Mouse (Mus musculus) left cerebral cortex, postnatal 14 days (tissue): ENCODE measurements at regions not wholly inside any gene's neighbourhood (a gene's known extent, or its start where the extent isn't known, plus 50 kb on each side); places are given as distances from the start of the nearest gene placed in this dataset.
"Not testable (repeated sequence)": the region's sequence is repeated elsewhere in the genome, so short reads cannot be mapped to it uniquely, and the experiment has no call there.

Experiments
- DNase-seq, 2 experiments: peaks; one replicate each; pipeline ENCODE4 v3.0.0; 2021 to 2022; ENCODE audit warnings: low spot score in 2 of 2, mixed read lengths in 1 of 2
- intact Hi-C: fragments of 180-260 bp; cut with DNase I; formaldehyde crosslinking; loops from one replicate; pipeline ENCODE4 v1.15.1; 2025

- intact Hi-C loops, result no loop called here
- DNase-seq, result no peak
Measured at GRCm38 (mm10) chr17:94866630-94867029, 116.8 kb upstream of the Mettl4 start.

GRCm38 (mm10) chr17:94864531-94865318, 114.9 kb upstream of the Mettl4 start:
- intact Hi-C loops, result not testable (repeated sequence)
- peak; percentile 73 to 78 for DNase-seq

DNA sequence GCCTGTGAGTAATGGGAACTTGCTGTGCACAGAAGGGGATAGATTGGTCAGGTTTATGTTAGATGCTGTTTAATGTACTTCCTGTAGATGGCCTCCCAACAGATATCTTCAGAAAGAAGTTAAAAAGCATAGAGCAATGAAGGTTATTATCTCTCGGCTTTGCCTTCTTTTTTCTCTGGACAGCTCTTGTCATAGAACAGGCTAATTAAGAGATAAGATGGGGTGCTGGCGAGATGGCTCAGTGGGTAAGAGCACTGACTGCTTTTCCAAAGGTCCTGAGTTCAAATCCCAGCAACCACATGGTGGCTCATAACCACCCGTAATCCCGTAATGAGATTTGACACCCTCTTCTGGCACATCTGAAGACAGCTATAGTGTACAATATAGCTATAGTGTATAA, 104.9 kb upstream of the Mettl4 start:
- intact Hi-C loops, DNase-seq: not testable (repeated sequence)

DNA sequence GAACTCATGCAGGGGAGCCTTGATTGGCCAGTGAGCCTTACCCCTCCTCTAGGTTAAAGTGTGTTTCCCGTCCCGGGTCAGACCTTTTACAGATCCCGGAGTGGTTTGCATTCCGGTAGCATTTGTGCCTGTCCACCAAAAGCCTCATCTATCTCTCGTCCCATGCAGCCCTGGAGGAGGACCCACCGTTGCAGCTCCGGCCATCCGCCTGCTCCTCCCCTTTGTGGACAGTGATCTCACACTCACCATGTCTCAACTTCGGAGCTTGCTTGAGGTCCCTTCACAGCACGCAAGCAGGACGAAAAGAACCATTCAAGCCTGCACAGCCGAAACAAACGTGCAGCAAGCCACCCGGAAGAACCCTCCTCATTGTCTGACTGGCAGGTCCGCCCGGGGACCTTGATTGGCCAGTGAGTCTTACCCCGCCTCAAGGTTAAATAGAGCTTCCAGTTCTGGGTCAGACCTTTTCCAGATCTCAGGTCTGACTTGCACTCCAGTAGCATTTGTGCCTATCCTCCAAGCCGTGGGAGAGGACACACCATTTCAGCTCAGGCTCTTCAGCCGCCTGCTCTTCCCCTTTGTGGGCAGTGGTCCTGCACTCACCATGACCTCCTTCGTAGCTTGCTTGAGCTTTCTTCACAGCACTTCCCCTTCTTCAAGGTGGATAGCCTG, 84.8 kb upstream of the Mettl4 start:
- peak; percentile 84 to 86 for DNase-seq
- intact Hi-C loops, result loop anchor here (5.0 kb wide), 1 partner anchor 82 kb away; the partner anchor contains the start of gene Mettl4

- intact Hi-C loops, result loop anchor here (5.0 kb wide), 1 partner anchor 82 kb away; the partner anchor contains the start of gene Mettl4
- DNase-seq, result not testable (repeated sequence)
Measured at GRCm38 (mm10) chr17:94834067-94834445, 84.2 kb upstream of the Mettl4 start.

DNA sequence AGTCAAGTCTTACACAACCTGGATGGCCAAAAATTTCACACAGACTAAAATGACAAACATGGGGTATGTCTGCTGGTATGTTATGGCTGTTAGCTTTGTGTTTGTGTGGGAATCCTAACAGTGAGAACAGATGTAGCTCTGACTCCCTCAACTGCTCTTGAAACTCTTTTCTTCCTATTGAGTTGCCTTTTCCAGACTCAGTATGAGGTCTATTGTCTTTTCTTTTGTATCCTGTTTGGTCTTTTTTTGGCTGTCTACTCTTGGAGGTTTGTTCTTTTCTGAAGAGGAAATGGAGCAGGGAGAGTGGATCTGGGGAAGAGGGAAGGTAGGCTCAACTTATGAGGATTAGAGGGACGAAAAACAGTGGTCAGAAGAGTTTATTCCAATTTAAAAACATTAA, 76.6 kb upstream of the Mettl4 start:
- DNase-seq, intact Hi-C loops: not testable (repeated sequence)

- intact Hi-C loops, result no loop called here
- no peak for DNase-seq
Measured at GRCm38 (mm10) chr17:94808758-94809157, 58.9 kb upstream of the Mettl4 start.
